18 mouse cellular contexts compared by ENCODE assay signal in genomic region chr6:115968086-115968485, GRCm38 (mm10). TPM values are rescaled to one million over a fixed set of nuclear protein-coding genes. Genes with fewer than 3 reads are reported as not detected.
DNase-seq lines count a peak whose midpoint lies in the region; ATAC-seq and TF ChIP-seq lines count a peak whose summit lies in the region.
"Had no signal": no experiment of that assay in that cellular context is flagged by ENCODE, and none has a peak within 500 bp of the region (broad histone marks: within the 10 kb centered on the region; RNA-seq: fewer than 3 reads in every experiment).

No protein-coding gene starts in this region.

- no peaks in the 10 kb centered on the region for H3K27me3 ChIP-seq in hindbrain, embryonic 15.5 days
- H3K27me3 ChIP-seq in hindbrain, embryonic 12.5 days = peaks cover 3% of the 10 kb centered on the region; the same call in 1 of the 2 replicates
- H3K27me3 ChIP-seq: liver, embryonic 15.5 days; neural tube, embryonic 15.5 days had no signal

- no peak for TF ChIP-seq CTCF in bone marrow, adult 2 months (IDR thresholded peaks at IDR 0.05; ENCODE audit: control insufficient read depth, insufficient read depth, low read length)

- H3K9ac ChIP-seq in hindbrain, embryonic 15.5 days = no peak overlapping the region
- no peak overlapping the region for H3K9ac ChIP-seq in hindbrain, embryonic 12.5 days
- H3K9ac ChIP-seq: embryonic facial prominence, embryonic 13.5 days; limb, embryonic 12.5 days; liver, embryonic 15.5 days; neural tube, embryonic 15.5 days had no signal

- H3K36me3 ChIP-seq in hindbrain, embryonic 15.5 days = no peaks in the 10 kb centered on the region
- H3K36me3 ChIP-seq in hindbrain, embryonic 12.5 days = no peaks in the 10 kb centered on the region
- H3K36me3 ChIP-seq: liver, embryonic 15.5 days; neural tube, embryonic 15.5 days had no signal

- H3K4me2 ChIP-seq in hindbrain, embryonic 15.5 days = no peak overlapping the region
- no peak overlapping the region for H3K4me2 ChIP-seq in hindbrain, embryonic 12.5 days (replicated peaks)
- H3K4me2 ChIP-seq: embryonic facial prominence, embryonic 13.5 days; limb, embryonic 12.5 days; liver, embryonic 15.5 days; neural tube, embryonic 15.5 days had no signal

- H3K4me3 ChIP-seq in hindbrain, embryonic 15.5 days = no peak overlapping the region
- H3K4me3 ChIP-seq in hindbrain, embryonic 12.5 days = no peak overlapping the region
- H3K4me3 ChIP-seq in bone marrow, adult 2 months (replicated peaks; ENCODE audit: control insufficient read depth, low read depth, low read length) = no peak overlapping the region
- H3K4me3 ChIP-seq: embryonic facial prominence, embryonic 13.5 days; limb, embryonic 12.5 days; liver, embryonic 15.5 days; neural tube, embryonic 15.5 days had no signal

- 0 out of 2 replicates have a peak overlapping the region, but pooled peaks have one; percentile 30 for H3K27ac ChIP-seq in hindbrain, embryonic 15.5 days (replicated peaks)
- no peak overlapping the region for H3K27ac ChIP-seq in hindbrain, embryonic 12.5 days
- peak overlapping the region; percentile 26; the same call in 1 of the 2 replicates for H3K27ac ChIP-seq in bone marrow, adult 2 months (ENCODE audit: control insufficient read depth, insufficient read depth, low read depth, low read length, poor library complexity)
- H3K27ac ChIP-seq: embryonic facial prominence, embryonic 13.5 days; limb, embryonic 12.5 days; liver, embryonic 15.5 days; neural tube, embryonic 15.5 days had no signal

- no peak for ATAC-seq in hindbrain, embryonic 15.5 days (ENCODE audit: low FRiP score, low read depth)
- ATAC-seq in hindbrain, embryonic 12.5 days (ENCODE audit: low FRiP score) = no peak

- H3K9me3 ChIP-seq in hindbrain, embryonic 15.5 days = no peaks in the 10 kb centered on the region
- H3K9me3 ChIP-seq in hindbrain, embryonic 12.5 days (replicated peaks) = no peaks in the 10 kb centered on the region
- H3K9me3 ChIP-seq: embryonic facial prominence, embryonic 13.5 days; limb, embryonic 12.5 days; liver, embryonic 15.5 days; neural tube, embryonic 15.5 days had no signal

- no peak for TF ChIP-seq POLR2A in bone marrow, adult 2 months (IDR thresholded peaks at IDR 0.05; ENCODE audit: borderline replicate concordance, control insufficient read depth, low read depth, low read length)

- peaks cover 16% of the 10 kb centered on the region for H3K4me1 ChIP-seq in hindbrain, embryonic 15.5 days (replicated peaks)
- peaks cover 31% of the 10 kb centered on the region for H3K4me1 ChIP-seq in hindbrain, embryonic 12.5 days
- peaks cover 17% of the 10 kb centered on the region for H3K4me1 ChIP-seq in bone marrow, adult 2 months (ENCODE audit: control insufficient read depth, insufficient read depth, low read length)

- WGBS in hindbrain, embryonic 15.5 days = 68% methylated on average over 5 of the region's 5 CpGs
- 78% methylated on average over 5 of the region's 5 CpGs for WGBS in hindbrain, embryonic 12.5 days
- WGBS in bone marrow, adult 2 months = 68% methylated on average over 5 of the region's 5 CpGs

- DNase-seq in cerebellum, adult 11-12 months = peak; percentile 91
- DNase-seq in cerebellum, postnatal 36 days = peak; percentile 77 to 78
- DNase-seq in spleen, adult 18-20 months = no peak
- no peak for DNase-seq in retina, embryonic 14.5 days (ENCODE audit: low spot score)
- DNase-seq: heart, postnatal 36 days; kidney, adult 11 months; kidney, postnatal 14 days; layer of hippocampus, adult 9-11 months; lung, postnatal 10 days; thymus, postnatal 25 days had no signal

RNA-seq across cellular contexts. Expression of gene H1foo, which starts 23.3 kb away (rescaled TPM):
- polyA plus RNA-seq in hindbrain, embryonic 15.5 days (2015; fragmentation: Nextera tagmentation; extraction: Ambion mirVana) = not detected in 2 replicates
- not detected in 2 replicates for polyA plus RNA-seq in hindbrain, embryonic 12.5 days (2016; fragmentation: Nextera tagmentation; extraction: Ambion mirVana)
- polyA plus RNA-seq in bone marrow, adult 2 months (2011; ENCODE audit: insufficient read depth, insufficient read length, low replicate concordance, missing spikeins) = not detected in 2 replicates
- polyA plus RNA-seq: embryonic facial prominence, embryonic 13.5 days; forebrain, embryonic 11.5 days; limb, embryonic 12.5 days; liver, embryonic 15.5 days; neural tube, embryonic 15.5 days had no signal

RNA-seq across cellular contexts. Expression of gene Plxnd1, which starts 26.7 kb away (rescaled TPM):
- polyA plus RNA-seq in hindbrain, embryonic 15.5 days (2015; fragmentation: Nextera tagmentation; extraction: Ambion mirVana) = 10.8 and 12.7 TPM in 2 replicates
- polyA plus RNA-seq in hindbrain, embryonic 12.5 days (2016; fragmentation: Nextera tagmentation; extraction: Ambion mirVana) = 21.9 and 24.5 TPM in 2 replicates
- 13.7 and 23.8 TPM in 2 replicates for polyA plus RNA-seq in bone marrow, adult 2 months (2011; ENCODE audit: insufficient read depth, insufficient read length, low replicate concordance, missing spikeins)

RNA-seq across cellular contexts. Expression of gene Rho, which starts 36.5 kb away (rescaled TPM):
- polyA plus RNA-seq in hindbrain, embryonic 15.5 days (2015; fragmentation: Nextera tagmentation; extraction: Ambion mirVana) = 0.64 and 0.68 TPM in 2 replicates
- polyA plus RNA-seq in hindbrain, embryonic 12.5 days (2016; fragmentation: Nextera tagmentation; extraction: Ambion mirVana) = 0.16 and 0.19 TPM in 2 replicates
- not detected in 2 replicates for polyA plus RNA-seq in bone marrow, adult 2 months (2011; ENCODE audit: insufficient read depth, insufficient read length, low replicate concordance, missing spikeins)
- polyA plus RNA-seq: liver, embryonic 15.5 days had no signal

Comparison
In these comparisons a context has a peak if more than half of its experiments do, and no peak if none do; other contexts are left out.
1. DNase-seq: peak in cerebellum, adult 11-12 months (single experiment) and cerebellum, postnatal 36 days (2 of 2); none in spleen, adult 18-20 months (0 of 2) and retina, embryonic 14.5 days (single experiment).